Mouse (Mus musculus): Measurements from ENCODE around the gene Pitpnm1. TPM values are rescaled to one million over a fixed set of nuclear protein-coding genes. Genes with fewer than 3 reads are reported as not detected.

Gene Pitpnm1
- polyA plus RNA-seq, 1 experiment from 2014 or later = 26.2 TPM

DNA sequence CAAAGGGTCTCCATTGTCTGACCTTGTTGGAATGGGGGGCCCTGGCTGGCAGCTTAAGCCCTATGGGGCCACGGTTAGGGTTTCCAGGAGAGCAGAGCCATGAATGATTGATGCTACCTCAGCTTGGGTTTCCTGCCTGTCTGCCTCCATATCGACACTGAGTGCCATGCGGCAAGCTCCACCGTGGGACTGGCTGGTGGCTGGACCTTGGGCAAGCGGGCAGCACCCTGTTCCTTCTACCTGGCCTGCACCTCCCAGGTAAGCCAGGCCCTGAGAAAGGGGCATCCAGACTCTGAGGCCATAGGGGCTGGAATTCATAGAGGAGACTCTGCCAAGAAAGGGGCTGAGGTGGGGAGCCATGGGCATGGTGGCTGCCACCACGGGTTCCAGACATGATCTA lies 40.3 kb downstream of the Pitpnm1 start:
- WGBS = 82% methylated on average over 6 of the region's 6 CpGs
- ATAC-seq (ENCODE audit: low FRiP score, low read depth) = no peak

GRCm38 (mm10) chr19:4142416-4143173 lies 42.8 kb downstream of the Pitpnm1 start:
- Histone ChIP-seq H3K27ac (no peak overlapping the region), H3K4me1 (0 out of 2 replicates have a peak, but pooled peaks cover under 1% of the 10 kb centered on the region), H3K27me3 (replicated peaks) (no peaks in the 10 kb centered on the region), H3K4me2 (replicated peaks) (no peak overlapping the region), H3K9me3 (no peaks in the 10 kb centered on the region), H3K36me3 (no peaks in the 10 kb centered on the region), H3K4me3 (no peak overlapping the region), H3K9ac (no peak overlapping the region)
- WGBS = 89% methylated on average over 18 of the region's 18 CpGs
- no peak for ATAC-seq (ENCODE audit: low FRiP score, low read depth)

More for the DNA sequence above, 40.3 kb downstream of the Pitpnm1 start:
- H3K4me2 ChIP-seq (replicated peaks) = no peak overlapping the region
- no peaks in the 10 kb centered on the region for H3K36me3 ChIP-seq
- H3K27me3 ChIP-seq (replicated peaks) = no peaks in the 10 kb centered on the region
- H3K9ac ChIP-seq = no peak overlapping the region
- H3K27ac ChIP-seq = no peak overlapping the region
- H3K4me1 ChIP-seq = no peaks in the 10 kb centered on the region
- H3K9me3 ChIP-seq = no peaks in the 10 kb centered on the region
- H3K4me3 ChIP-seq = no peak overlapping the region

- no peak for ATAC-seq (ENCODE audit: low FRiP score, low read depth)
- no peaks in the 10 kb centered on the region for H3K27me3 ChIP-seq (replicated peaks)
- H3K4me1 ChIP-seq = peaks cover 7% of the 10 kb centered on the region; the same call in 1 of the 2 replicates
- WGBS = 87% methylated on average over 7 of the region's 7 CpGs
- H3K27ac ChIP-seq = no peak within 1 kb of the TSS
- no peak within 1 kb of the TSS for H3K4me3 ChIP-seq
- no peak within 1 kb of the TSS for H3K4me2 ChIP-seq (replicated peaks)
- H3K9ac ChIP-seq = no peak within 1 kb of the TSS
- H3K36me3 ChIP-seq = no peaks in the 10 kb centered on the region
- H3K9me3 ChIP-seq = no peaks in the 10 kb centered on the region
Measured at GRCm38 (mm10) chr19:4143759-4144268, 44.0 kb downstream of the Pitpnm1 start, which contains the start of gene Cabp4. Gene Cabp4 (minus strand): TSS chr19:4144033.

GRCm38 (mm10) chr19:4144550-4145498 lies 45.0 kb downstream of the Pitpnm1 start:
- peaks cover 17% of the 10 kb centered on the region for H3K4me1 ChIP-seq
- H3K36me3 ChIP-seq = no peaks in the 10 kb centered on the region
- H3K27ac ChIP-seq = no peak overlapping the region
- no peak for ATAC-seq (ENCODE audit: low FRiP score, low read depth)
- H3K4me2 ChIP-seq (replicated peaks) = no peak overlapping the region
- no peaks in the 10 kb centered on the region for H3K9me3 ChIP-seq
- no peaks in the 10 kb centered on the region for H3K27me3 ChIP-seq (replicated peaks)
- no peak overlapping the region for H3K4me3 ChIP-seq
- WGBS = 83% methylated on average over 16 of the region's 16 CpGs
- H3K9ac ChIP-seq = no peak overlapping the region

DNA sequence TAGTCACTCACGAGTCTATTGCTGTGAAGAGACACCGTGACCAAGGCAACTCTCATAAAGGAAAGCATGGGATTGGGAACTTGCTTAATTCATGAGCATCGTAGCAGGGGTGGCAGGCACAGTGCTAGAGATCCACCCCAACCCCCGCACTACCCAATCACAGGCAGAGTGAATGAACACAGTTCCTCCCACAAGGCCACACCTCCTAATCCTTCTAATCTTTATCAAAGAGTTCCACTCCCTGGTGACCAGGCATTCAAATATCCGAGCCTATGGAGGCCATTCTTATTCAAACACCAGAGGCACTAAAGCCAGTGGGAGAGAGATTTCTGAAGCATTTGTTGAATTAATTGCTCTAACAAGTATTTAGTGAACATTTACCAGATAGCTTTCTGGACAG lies 46.1 kb downstream of the Pitpnm1 start:
- Histone ChIP-seq H3K4me3 (no peak overlapping the region), H3K27ac (no peak overlapping the region), H3K4me1 (peaks cover 17% of the 10 kb centered on the region), H3K36me3 (peaks cover 11% of the 10 kb centered on the region), H3K4me2 (replicated peaks) (no peak overlapping the region), H3K9ac (no peak overlapping the region), H3K9me3 (no peaks in the 10 kb centered on the region), H3K27me3 (replicated peaks) (no peaks in the 10 kb centered on the region)
- WGBS = 89% methylated on average over 5 of the region's 5 CpGs
- no peak for ATAC-seq (ENCODE audit: low FRiP score, low read depth)

DNA sequence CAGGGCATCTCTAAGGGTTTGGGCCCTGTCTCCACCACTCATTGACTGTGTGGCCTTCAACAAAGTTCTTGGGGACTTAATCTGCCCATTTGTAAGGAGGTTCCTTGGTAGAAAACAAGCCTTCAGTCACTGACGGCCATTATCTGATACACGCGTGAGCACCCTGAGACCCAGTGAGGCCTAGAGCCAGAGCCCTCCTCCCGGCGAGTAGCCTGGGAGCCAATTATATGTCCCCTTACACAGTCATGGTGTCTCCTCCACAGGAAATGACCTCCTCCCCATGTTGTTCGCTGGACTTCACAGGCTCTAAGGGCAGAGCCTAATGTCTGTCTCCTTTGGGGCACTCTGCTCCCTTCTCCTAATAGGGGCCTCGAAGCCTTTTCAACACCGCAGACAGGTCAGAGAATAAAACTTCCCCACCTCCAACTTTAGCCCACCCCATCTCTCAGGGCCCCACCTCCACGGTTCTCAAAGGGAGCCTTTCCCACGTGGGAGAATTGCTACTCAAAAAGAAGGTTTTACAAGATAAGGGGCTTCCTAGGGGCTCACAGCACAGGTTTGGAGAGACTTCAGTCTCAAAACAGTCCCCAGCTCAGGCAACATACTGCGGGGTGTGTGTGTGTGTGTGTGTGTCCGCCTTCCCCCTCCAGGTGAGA lies 46.7 kb downstream of the Pitpnm1 start:
- ATAC-seq (ENCODE audit: low FRiP score, low read depth) = no peak
- Histone ChIP-seq H3K27ac (no peak overlapping the region), H3K4me1 (peaks cover 17% of the 10 kb centered on the region), H3K9me3 (no peaks in the 10 kb centered on the region), H3K9ac (no peak overlapping the region), H3K36me3 (peaks cover 16% of the 10 kb centered on the region), H3K27me3 (replicated peaks) (no peaks in the 10 kb centered on the region), H3K4me3 (no peak overlapping the region), H3K4me2 (replicated peaks) (no peak overlapping the region)
- WGBS = 65% methylated on average over 12 of the region's 12 CpGs

DNA sequence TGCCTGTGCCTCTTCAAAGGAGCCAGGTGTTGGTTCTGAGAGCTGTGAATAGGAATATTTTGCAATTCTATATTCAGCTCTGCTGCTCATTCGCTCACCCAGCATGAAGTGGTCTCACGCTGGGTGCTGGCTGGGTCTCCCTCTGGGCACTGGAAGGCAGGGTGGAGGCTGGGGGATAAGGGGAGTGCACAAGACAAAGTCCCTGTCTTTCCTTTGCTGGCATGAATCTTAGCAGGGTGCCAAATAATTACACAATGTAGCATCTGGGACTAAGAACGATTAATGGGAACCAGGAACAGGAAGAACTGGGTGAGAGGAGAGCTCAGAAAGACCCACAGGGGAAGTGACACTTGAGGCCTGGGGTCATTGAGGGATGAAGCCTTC lies 47.2 kb downstream of the Pitpnm1 start:
- Histone ChIP-seq H3K27ac (no peak overlapping the region), H3K9ac (no peak overlapping the region)
- 61% methylated on average over 3 of the region's 3 CpGs for WGBS

DNA sequence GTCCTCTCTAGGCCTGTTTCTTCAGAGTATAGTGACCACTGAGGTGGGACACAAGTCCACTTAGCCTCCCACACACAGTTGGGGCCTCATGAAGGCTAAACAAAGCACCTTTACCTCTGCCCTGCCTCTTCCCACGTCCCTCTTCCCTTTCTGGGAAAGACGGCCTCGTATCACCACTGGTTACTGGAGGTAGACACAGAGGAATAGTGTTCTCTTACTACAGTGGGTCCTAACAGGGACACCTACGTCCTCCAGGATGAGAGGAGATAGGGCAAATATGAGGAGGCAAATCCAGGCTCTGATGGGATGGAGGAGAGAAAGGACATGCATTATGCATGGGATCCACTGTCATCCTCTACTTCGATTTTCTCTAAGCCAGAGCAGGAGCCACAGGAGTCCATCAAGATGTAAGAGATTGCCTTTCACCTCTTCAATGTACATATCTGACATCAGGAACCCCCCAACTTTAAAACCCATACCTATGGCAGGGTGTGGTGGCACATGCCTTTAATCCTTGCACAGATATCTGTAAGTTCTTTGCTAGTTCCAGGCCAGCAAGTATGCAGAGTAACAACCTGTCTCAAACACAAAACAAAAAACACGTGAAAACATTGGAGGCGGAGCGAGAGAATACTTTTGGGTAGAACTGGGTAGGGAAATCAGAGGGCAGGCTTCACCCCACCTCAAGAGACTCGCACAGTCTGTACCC lies 48.1 kb downstream of the Pitpnm1 start:
- Histone ChIP-seq H3K9me3 (no peaks in the 10 kb centered on the region), H3K4me3 (peak overlapping the region; percentile 78), H3K27me3 (replicated peaks) (no peaks in the 10 kb centered on the region), H3K36me3 (peaks cover 31% of the 10 kb centered on the region), H3K4me2 (replicated peaks) (peak overlapping the region; percentile 72), H3K4me1 (peaks cover 17% of the 10 kb centered on the region), H3K9ac (no peak overlapping the region), H3K27ac (no peak overlapping the region)
- peak; percentile 8; the same call in 1 of the 2 replicates for ATAC-seq (ENCODE audit: low FRiP score, low read depth)
- 37% methylated on average over 9 of the region's 9 CpGs for WGBS

More for the DNA sequence above, 47.2 kb downstream of the Pitpnm1 start:
- no peak for ATAC-seq (ENCODE audit: low FRiP score, low read depth)
- Histone ChIP-seq H3K9me3 (no peaks in the 10 kb centered on the region), H3K36me3 (peaks cover 22% of the 10 kb centered on the region), H3K27me3 (replicated peaks) (no peaks in the 10 kb centered on the region), H3K4me2 (replicated peaks) (no peak overlapping the region), H3K4me1 (peaks cover 17% of the 10 kb centered on the region), H3K4me3 (no peak overlapping the region)

DNA sequence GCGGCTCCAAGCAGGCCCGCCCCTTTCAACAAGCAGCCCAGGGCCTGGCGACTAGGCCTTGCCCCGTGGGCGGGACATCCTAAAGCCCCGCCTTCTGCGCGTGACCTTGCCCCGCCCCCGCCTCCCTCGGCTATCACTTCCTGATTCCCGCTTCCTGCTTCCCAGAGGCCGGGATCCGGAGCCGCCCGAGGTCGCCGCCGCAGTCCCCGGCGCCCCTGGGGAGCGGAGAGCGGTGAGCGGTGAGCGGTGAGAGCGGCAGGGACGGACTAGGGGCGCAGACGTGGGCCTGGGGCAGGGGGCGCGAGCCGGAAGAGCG lies 48.7 kb downstream of the Pitpnm1 start, which contains the start of gene Coro1b:
Gene Coro1b, plus strand, starts transcription at position 129 of the 316 bp plus-strand sequence.
- no peaks in the 10 kb centered on the region for H3K27me3 ChIP-seq (replicated peaks)
- H3K4me2 ChIP-seq (replicated peaks) = peak within 1 kb of the TSS; percentile 72
- peaks cover 35% of the 10 kb centered on the region for H3K36me3 ChIP-seq
- H3K9ac ChIP-seq = peak within 1 kb of the TSS; percentile 83
- WGBS = under 1% methylated on average over 33 of the region's 33 CpGs
- ATAC-seq (ENCODE audit: low FRiP score, low read depth) = peak; percentile 94
- no peak within 1 kb of the TSS for H3K27ac ChIP-seq
- no peaks in the 10 kb centered on the region for H3K9me3 ChIP-seq
- H3K4me3 ChIP-seq = peak within 1 kb of the TSS; percentile 78
- peaks cover 17% of the 10 kb centered on the region for H3K4me1 ChIP-seq

DNA sequence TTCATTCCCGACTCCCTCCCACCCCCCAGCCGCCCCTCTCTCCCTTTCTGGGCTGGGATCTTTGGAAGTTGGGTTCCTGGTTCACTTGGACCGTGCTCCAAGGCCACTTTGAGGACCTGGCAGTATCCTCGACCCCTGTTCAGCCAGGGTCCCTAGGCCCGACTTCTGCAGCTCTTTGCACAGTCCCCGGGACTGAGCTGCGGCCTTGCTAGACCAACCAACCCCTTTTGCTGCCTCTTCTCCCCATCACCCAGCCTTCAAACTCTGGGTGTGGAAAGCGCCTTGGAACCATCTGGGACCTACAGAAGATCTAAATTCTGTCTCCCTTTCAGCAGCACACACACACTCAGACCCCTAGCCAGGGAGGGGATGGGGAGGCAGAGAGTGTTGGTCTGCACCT lies 49.0 kb downstream of the Pitpnm1 start:
- Histone ChIP-seq H3K9ac (peak overlapping the region; percentile 83), H3K4me2 (replicated peaks) (peak overlapping the region; percentile 72), H3K4me1 (peaks cover 17% of the 10 kb centered on the region), H3K4me3 (peak overlapping the region; percentile 78), H3K27ac (no peak overlapping the region), H3K36me3 (peaks cover 39% of the 10 kb centered on the region), H3K9me3 (no peaks in the 10 kb centered on the region), H3K27me3 (replicated peaks) (no peaks in the 10 kb centered on the region)
- WGBS = 5% methylated on average over 8 of the region's 8 CpGs
- peak; percentile 33 for ATAC-seq (ENCODE audit: low FRiP score, low read depth)

- no peaks in the 10 kb centered on the region for H3K9me3 ChIP-seq
- 89% methylated on average over 11 of the region's 11 CpGs for WGBS
- no peak for ATAC-seq (ENCODE audit: low FRiP score, low read depth)
- H3K4me1 ChIP-seq = peaks cover 17% of the 10 kb centered on the region
- peaks cover 41% of the 10 kb centered on the region for H3K36me3 ChIP-seq
- H3K27ac ChIP-seq = no peak overlapping the region
- peak overlapping the region; percentile 78 for H3K4me3 ChIP-seq
- H3K27me3 ChIP-seq (replicated peaks) = no peaks in the 10 kb centered on the region
- H3K9ac ChIP-seq = peak overlapping the region; percentile 83
- H3K4me2 ChIP-seq (replicated peaks) = peak overlapping the region; percentile 72
Measured at GRCm38 (mm10) chr19:4149283-4149682, 49.5 kb downstream of the Pitpnm1 start.

Data from neural tube, embryonic 12.5 days (tissue).